Mouse (Mus musculus) hindbrain, embryonic 12.5 days (tissue): ENCODE data around the gene Kbtbd8. TPM values are rescaled to one million over a fixed set of nuclear protein-coding genes. Genes with fewer than 3 reads are reported as not detected.

Experiments
- polyA plus RNA-seq: library from polyadenylated mRNA; unstranded; fragments of >200 nt; fragmentation: Nextera tagmentation; extraction: Ambion mirVana; gene quantifications from 2 replicates; pipeline ENCODE4 v1.2.1, GENCODE M21; 2016

The Kbtbd8 gene
- polyA plus RNA-seq, 1 experiment from 2014 or later, result 6.2 TPM

Other genes starting within 250 kb of the Kbtbd8 start
- gene Gm10234, start 204.9 kb downstream of the Kbtbd8 start, polyA plus RNA-seq, result not detected in 2 replicates